Mouse (Mus musculus) heart, adult 2 months (tissue): ENCODE measurements around the gene Zfp551.

ENCODE experiments used
- CTCF ChIP-seq: fragments of 200-600 bp; IDR thresholded peaks from 2 replicates; pipeline ENCODE4 v1.8.1; 2022; ENCODE audit warnings: antibody characterized with exemption, mild to moderate bottlenecking, moderate library complexity
- EP300 ChIP-seq: fragments of 200-500 bp; IDR thresholded peaks from 2 replicates; pipeline ENCODE4 v1.6.1; 2011; ENCODE audit warnings: low read depth, low read length, control low read depth; ENCODE audit not compliant: insufficient read depth
- POLR2A ChIP-seq: fragments of 200-500 bp; IDR thresholded peaks from 2 replicates; pipeline ENCODE4 v1.6.1; 2011; ENCODE audit warnings: mild to moderate bottlenecking, low read depth, low read length, control low read depth; ENCODE audit not compliant: insufficient read depth

GRCm38 (mm10) chr7:12422855-12423254 is 304 bp upstream of the Zfp551 start:
- no peak for TF ChIP-seq POLR2A
- TF ChIP-seq CTCF = no peak
- TF ChIP-seq EP300 = no peak
